Mouse (Mus musculus) heart, embryonic 11.5 days (tissue): ENCODE measurements around the gene Agbl4. TPM values are rescaled to one million over a fixed set of nuclear protein-coding genes. Genes with fewer than 3 reads are reported as not detected.

Experiments used
- ATAC-seq: fragments of 200-750 bp; cut with Nextera tagmentation; replicated peaks from 2 replicates; pipeline ENCODE4 v1.8.0; 2017; ENCODE audit warnings: moderate library complexity; ENCODE audit not compliant: insufficient number of reproducible peaks, low FRiP score, low TSS enrichment
- H3K27ac ChIP-seq: fragments of 300-500 bp; sonication (generic); 2 replicates; pipeline ENCODE4 v1.5.1; 2014; ENCODE audit warnings: mild to moderate bottlenecking, low read depth, low read length
- H3K27me3 ChIP-seq: fragments of 300-500 bp; sonication (generic); 2 replicates; pipeline ENCODE4 v1.6.1; 2014; ENCODE audit warnings: mild to moderate bottlenecking, low read length, mixed read lengths; ENCODE audit not compliant: control insufficient read depth, insufficient read depth
- H3K36me3 ChIP-seq: fragments of 300-500 bp; sonication (generic); 2 replicates; pipeline ENCODE4 v1.6.1; 2014; ENCODE audit warnings: mild to moderate bottlenecking, low read length, moderate library complexity, mixed read lengths; ENCODE audit not compliant: control insufficient read depth, insufficient read depth
- H3K4me1 ChIP-seq: fragments of 300-500 bp; sonication (generic); 2 replicates; pipeline ENCODE4 v1.6.1; 2014; ENCODE audit warnings: low read length; ENCODE audit not compliant: control insufficient read depth, insufficient read depth
- H3K4me2 ChIP-seq: fragments of 300-500 bp; sonication (generic); 2 replicates; pipeline ENCODE4 v1.6.1; 2014; ENCODE audit warnings: mild to moderate bottlenecking, moderate library complexity
- H3K4me3 ChIP-seq: fragments of 300-500 bp; sonication (generic); 2 replicates; pipeline ENCODE4 v1.5.1; 2014; ENCODE audit warnings: low read depth, low read length
- H3K9ac ChIP-seq: fragments of 300-500 bp; sonication (generic); 2 replicates; pipeline ENCODE4 v1.6.1; 2014; ENCODE audit warnings: mild to moderate bottlenecking, low read depth, low read length, moderate library complexity
- H3K9me3 ChIP-seq: fragments of 300-500 bp; sonication (generic); replicated peaks from 2 replicates; pipeline ENCODE4 v1.6.1; 2016; ENCODE audit warnings: low read length; ENCODE audit not compliant: control insufficient read depth
- WGBS: fragments of 180-500 bp; shearing (Covaris S2); extraction: QIAGEN DNeasy Blood & Tissue Kit; methylation state at CpG from one replicate; pipeline ENCODE4 v1.1.7; 2014; ENCODE audit not compliant: insufficient replicate concordance; 5-methylcytosine and 5-hydroxymethylcytosine counted together
- polyA plus RNA-seq: library from polyadenylated mRNA; unstranded; fragments of >200 nt; fragmentation: Nextera tagmentation; extraction: Ambion mirVana; gene quantifications from 2 replicates; pipeline ENCODE4 v1.2.1, GENCODE M21; 2014

Gene Agbl4
- polyA plus RNA-seq, 1 experiment from 2014 or later: 0.90 TPM

- H3K4me2 ChIP-seq: no peak overlapping the region
- H3K4me3 ChIP-seq: no peak overlapping the region
- H3K9me3 ChIP-seq: no peaks in the 10 kb centered on the region
- H3K27me3 ChIP-seq: no peaks in the 10 kb centered on the region
- WGBS: 74% methylated on average over 10 of the region's 10 CpGs
- H3K4me1 ChIP-seq: peaks cover 10% of the 10 kb centered on the region; the same call in 1 of the 2 replicates
- no peaks in the 10 kb centered on the region for H3K36me3 ChIP-seq
- no peak overlapping the region for H3K27ac ChIP-seq
- ATAC-seq: no peak
- no peak overlapping the region for H3K9ac ChIP-seq
Measured at GRCm38 (mm10) chr4:111475374-111475971, 1078.0 kb downstream of the Agbl4 start.

- H3K27me3 ChIP-seq: no peaks in the 10 kb centered on the region
- H3K36me3 ChIP-seq: no peaks in the 10 kb centered on the region
- WGBS: 46% methylated on average over 4 of the region's 4 CpGs
- no peak overlapping the region; the same call in 1 of the 2 replicates for H3K4me2 ChIP-seq
- H3K9me3 ChIP-seq: no peaks in the 10 kb centered on the region
- no peak overlapping the region for H3K9ac ChIP-seq
- no peak overlapping the region for H3K4me3 ChIP-seq
- H3K4me1 ChIP-seq: peaks cover 10% of the 10 kb centered on the region; the same call in 1 of the 2 replicates
- no peak for ATAC-seq
- H3K27ac ChIP-seq: no peak overlapping the region
Measured at GRCm38 (mm10) chr4:111477507-111477906, 1080.0 kb downstream of the Agbl4 start.

- no peak overlapping the region for H3K4me3 ChIP-seq
- no peaks in the 10 kb centered on the region for H3K9me3 ChIP-seq
- WGBS: 61% methylated on average over 5 of the region's 5 CpGs
- H3K4me2 ChIP-seq: no peak overlapping the region
- no peaks in the 10 kb centered on the region for H3K36me3 ChIP-seq
- no peaks in the 10 kb centered on the region for H3K27me3 ChIP-seq
- H3K4me1 ChIP-seq: peaks cover 7% of the 10 kb centered on the region
- no peak overlapping the region for H3K9ac ChIP-seq
- no peak overlapping the region for H3K27ac ChIP-seq
- no peak for ATAC-seq
Measured at GRCm38 (mm10) chr4:111483499-111483898, 1086.0 kb downstream of the Agbl4 start.

- H3K4me2 ChIP-seq: no peak overlapping the region
- no peaks in the 10 kb centered on the region for H3K36me3 ChIP-seq
- no peak overlapping the region for H3K4me3 ChIP-seq
- no peak overlapping the region for H3K27ac ChIP-seq
- no peak for ATAC-seq
- no peaks in the 10 kb centered on the region for H3K27me3 ChIP-seq
- H3K9me3 ChIP-seq: no peaks in the 10 kb centered on the region
- peaks cover 7% of the 10 kb centered on the region; the same call in 1 of the 2 replicates for H3K4me1 ChIP-seq
- no peak overlapping the region for H3K9ac ChIP-seq
- 62% methylated on average over 5 of the region's 5 CpGs for WGBS
Measured at GRCm38 (mm10) chr4:111485189-111485588, 1087.7 kb downstream of the Agbl4 start.

- no peak overlapping the region for H3K4me3 ChIP-seq
- H3K4me2 ChIP-seq: no peak overlapping the region
- no peaks in the 10 kb centered on the region for H3K36me3 ChIP-seq
- H3K9ac ChIP-seq: no peak overlapping the region
- no peak for ATAC-seq
- no peaks in the 10 kb centered on the region for H3K27me3 ChIP-seq
- H3K27ac ChIP-seq: no peak overlapping the region
- H3K4me1 ChIP-seq: peaks cover 7% of the 10 kb centered on the region; the same call in 1 of the 2 replicates
- 72% methylated on average over 5 of the region's 5 CpGs for WGBS
- H3K9me3 ChIP-seq: no peaks in the 10 kb centered on the region
Measured at GRCm38 (mm10) chr4:111486187-111486586, 1088.7 kb downstream of the Agbl4 start.

GRCm38 (mm10) chr4:111487233-111487843, 1089.9 kb downstream of the Agbl4 start:
- Histone ChIP-seq H3K9me3 (no peaks in the 10 kb centered on the region), H3K36me3 (no peaks in the 10 kb centered on the region), H3K4me2 (no peak overlapping the region), H3K27me3 (no peaks in the 10 kb centered on the region), H3K4me1 (peaks cover 7% of the 10 kb centered on the region; the same call in 1 of the 2 replicates), H3K27ac (no peak overlapping the region), H3K4me3 (no peak overlapping the region), H3K9ac (no peak overlapping the region)
- ATAC-seq: no peak
- WGBS: 69% methylated on average over 4 of the region's 4 CpGs

GRCm38 (mm10) chr4:111493750-111494404, 1096.4 kb downstream of the Agbl4 start:
- Histone ChIP-seq H3K27me3 (no peaks in the 10 kb centered on the region), H3K27ac (no peak overlapping the region), H3K4me1 (no peaks in the 10 kb centered on the region), H3K9me3 (no peaks in the 10 kb centered on the region), H3K4me3 (no peak overlapping the region), H3K9ac (no peak overlapping the region), H3K4me2 (no peak overlapping the region), H3K36me3 (no peaks in the 10 kb centered on the region)
- ATAC-seq: no peak
- 52% methylated on average over 5 of the region's 5 CpGs for WGBS

- no peaks in the 10 kb centered on the region for H3K9me3 ChIP-seq
- 0 out of 2 replicates have a peak, but pooled peaks have one; percentile 14 for ATAC-seq
- 11% methylated on average over 2 of the region's 2 CpGs for WGBS
Measured at GRCm38 (mm10) chr4:111495949-111496348, 1098.5 kb downstream of the Agbl4 start.

More at GRCm38 (mm10) chr4:111495949-111496348, 1098.5 kb downstream of the Agbl4 start:
- no peak overlapping the region for H3K9ac ChIP-seq
- H3K36me3 ChIP-seq: no peaks in the 10 kb centered on the region
- H3K27ac ChIP-seq: no peak overlapping the region
- no peak overlapping the region for H3K4me2 ChIP-seq
- H3K4me1 ChIP-seq: no peaks in the 10 kb centered on the region
- no peak overlapping the region for H3K4me3 ChIP-seq
- H3K27me3 ChIP-seq: no peaks in the 10 kb centered on the region
